Mouse (Mus musculus) kidney, adult 2 months (tissue): ENCODE results near the gene Plppr3. TPM values are rescaled to one million over a fixed set of nuclear protein-coding genes. Genes with fewer than 3 reads are reported as not detected.

Experiments
- DNase-seq: peaks from one replicate; pipeline ENCODE4 v3.0.0; 2021
- H3K27ac ChIP-seq: fragments of 200-500 bp; 2 replicates; pipeline ENCODE4 v1.5.1; 2012; ENCODE audit warnings: low read depth, low read length, control low read depth, inconsistent platforms; ENCODE audit not compliant: insufficient read depth
- H3K27me3 ChIP-seq: fragments of 200-500 bp; replicated peaks from 2 replicates; pipeline ENCODE4 v1.6.1; 2012; ENCODE audit warnings: mild to moderate bottlenecking, moderate library complexity, low read length, inconsistent platforms; ENCODE audit not compliant: control insufficient read depth, insufficient read depth
- H3K36me3 ChIP-seq: fragments of 200-500 bp; 2 replicates; pipeline ENCODE4 v1.6.1; 2012; ENCODE audit warnings: mild to moderate bottlenecking, moderate library complexity, low read length, inconsistent platforms; ENCODE audit not compliant: control insufficient read depth, insufficient read depth
- H3K4me1 ChIP-seq: fragments of 200-500 bp; 2 replicates; pipeline ENCODE4 v1.6.1; 2011; ENCODE audit warnings: low read length; ENCODE audit not compliant: control insufficient read depth, insufficient read depth
- H3K4me3 ChIP-seq: fragments of 200-500 bp; 2 replicates; pipeline ENCODE4 v1.5.1; 2011; ENCODE audit warnings: mild to moderate bottlenecking, low read depth, low read length, control low read depth; ENCODE audit not compliant: insufficient read depth
- CTCF ChIP-seq: fragments of 200-500 bp; conservative IDR thresholded peaks from 2 replicates; pipeline ENCODE4 v1.5.1; 2011; ENCODE audit warnings: low read depth, mild to moderate bottlenecking, control low read depth, low read length, moderate library complexity, mixed read lengths; ENCODE audit not compliant: insufficient read depth, insufficient read length
- POLR2A ChIP-seq: fragments of 200-500 bp; IDR thresholded peaks from one replicate; pipeline ENCODE4 v1.6.1; 2011; ENCODE audit warnings: low read depth, low read length, control low read depth
- WGBS: fragments of 180-500 bp; shearing (Covaris S2); methylation state at CpG from one replicate; pipeline ENCODE4 v1.1.7; 2018; 5-methylcytosine and 5-hydroxymethylcytosine counted together
- polyA plus RNA-seq: library from polyadenylated mRNA; depleted of rRNA; stranded (reverse); fragments of >200 nt; gene quantifications from 2 replicates; pipeline ENCODE4 v1.2.3, GENCODE M21; 2012

The Plppr3 gene
- polyA plus RNA-seq, 1 experiment: 2.7 TPM

DNA sequence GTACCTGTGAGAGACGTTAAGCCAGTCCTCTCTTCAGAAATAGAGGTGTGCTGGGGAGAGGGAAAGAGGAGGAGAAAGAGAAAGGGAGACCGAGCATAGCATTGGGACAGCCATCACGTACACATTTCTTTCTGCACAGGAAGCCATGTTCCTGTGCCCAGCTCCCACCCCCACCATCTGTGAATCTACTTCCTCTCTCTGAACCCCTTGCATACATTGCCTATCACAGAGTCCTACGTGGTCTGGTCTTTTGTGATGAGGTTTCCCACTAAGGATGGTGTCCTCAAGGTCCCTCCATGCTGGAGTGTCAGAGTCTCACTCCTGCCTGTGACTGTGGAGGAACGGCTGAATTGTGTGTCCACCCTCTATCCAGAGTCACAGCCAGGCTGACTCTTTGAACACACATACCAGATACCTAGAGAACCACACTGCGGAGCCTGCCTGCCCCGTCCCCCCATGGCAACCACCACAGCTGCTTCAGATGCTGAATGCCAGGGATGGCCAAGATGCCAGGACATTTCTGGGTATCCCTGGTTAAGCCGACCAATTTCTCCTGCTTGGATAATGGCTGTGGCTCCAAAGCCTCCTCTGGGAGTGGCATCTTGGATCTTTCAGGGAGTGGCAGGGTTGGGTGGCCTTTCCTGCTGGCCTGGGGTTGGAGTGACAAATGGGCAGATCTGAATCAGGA lies 24.3 kb downstream of the Plppr3 start:
- WGBS: 79% methylated on average over 8 of the region's 8 CpGs

GRCm38 (mm10) chr10:79846553-79846952 lies 27.9 kb downstream of the Plppr3 start:
- H3K27ac ChIP-seq: no peak overlapping the region
- H3K4me1 ChIP-seq: peaks cover 3% of the 10 kb centered on the region
- H3K36me3 ChIP-seq: no peaks in the 10 kb centered on the region
- no peak for DNase-seq
- H3K27me3 ChIP-seq: no peaks in the 10 kb centered on the region
- no peak overlapping the region for H3K4me3 ChIP-seq
- WGBS: 67% methylated on average over 5 of the region's 5 CpGs
- no peak for TF ChIP-seq POLR2A
- TF ChIP-seq CTCF: no peak

More for the DNA sequence above, 24.3 kb downstream of the Plppr3 start:
- no peak for DNase-seq
- H3K27me3 ChIP-seq: no peaks in the 10 kb centered on the region
- no peaks in the 10 kb centered on the region for H3K36me3 ChIP-seq
- no peak for TF ChIP-seq POLR2A
- no peak overlapping the region for H3K4me3 ChIP-seq
- H3K27ac ChIP-seq: no peak overlapping the region
- peaks cover 20% of the 10 kb centered on the region for H3K4me1 ChIP-seq

DNA sequence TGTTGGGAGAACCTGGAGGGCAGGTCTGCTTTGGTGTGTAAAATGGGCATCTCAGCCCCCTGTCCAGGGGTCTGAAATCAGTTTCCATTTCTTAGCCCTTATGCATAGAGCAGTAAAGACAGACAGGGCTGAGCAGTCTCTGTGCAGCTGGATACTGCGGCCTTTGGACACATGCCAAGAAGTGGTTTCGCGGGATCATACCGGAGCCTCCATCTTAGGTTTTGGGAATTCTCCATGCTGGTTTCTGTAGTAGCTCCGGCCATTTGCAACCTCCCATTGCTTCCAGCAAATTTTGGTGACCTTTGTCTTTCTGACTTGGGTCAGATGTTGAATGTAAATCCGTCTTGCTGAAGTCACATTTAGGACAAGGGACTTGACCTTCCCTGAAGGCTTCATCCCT lies 31.0 kb downstream of the Plppr3 start:
- no peaks in the 10 kb centered on the region for H3K27me3 ChIP-seq
- H3K27ac ChIP-seq: no peak overlapping the region
- WGBS: 34% methylated on average over 6 of the region's 6 CpGs
- H3K36me3 ChIP-seq: no peaks in the 10 kb centered on the region
- H3K4me1 ChIP-seq: no peaks in the 10 kb centered on the region
- no peak overlapping the region for H3K4me3 ChIP-seq
- TF ChIP-seq POLR2A: no peak
- TF ChIP-seq CTCF: no peak
- DNase-seq: peak; percentile 42

DNA sequence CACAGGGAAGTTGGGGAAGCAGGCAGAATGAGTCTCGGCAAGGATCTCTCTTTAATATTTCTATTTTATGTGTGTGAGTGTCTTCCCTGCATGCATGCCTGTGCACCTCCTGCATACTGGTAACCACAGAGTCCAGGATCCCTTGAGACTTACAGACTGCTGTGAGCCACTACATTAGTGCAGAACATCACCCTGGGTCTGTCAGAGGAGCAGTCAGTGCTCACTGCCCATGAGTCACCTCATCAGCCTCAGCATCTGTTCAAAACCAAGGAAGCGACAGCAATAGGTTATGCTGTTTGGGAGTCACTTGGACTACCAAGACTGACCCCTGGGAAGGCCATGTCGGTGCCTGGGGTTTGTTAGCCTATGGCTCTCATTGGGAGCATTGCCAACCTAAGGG lies 32.1 kb downstream of the Plppr3 start:
- DNase-seq: no peak
- 70% methylated on average over 3 of the region's 3 CpGs for WGBS
- peaks cover 4% of the 10 kb centered on the region; the same call in 1 of the 2 replicates for H3K4me1 ChIP-seq
- H3K4me3 ChIP-seq: no peak overlapping the region
- TF ChIP-seq POLR2A (no peak), CTCF (no peak)
- H3K27ac ChIP-seq: peak overlapping the region; percentile 5
- H3K36me3 ChIP-seq: no peaks in the 10 kb centered on the region
- H3K27me3 ChIP-seq: no peaks in the 10 kb centered on the region

- H3K4me1 ChIP-seq: peaks cover 4% of the 10 kb centered on the region; the same call in 1 of the 2 replicates
- peak; percentile 89 for DNase-seq
- H3K27ac ChIP-seq: peak overlapping the region; percentile 82
- TF ChIP-seq CTCF (no peak), POLR2A (no peak)
- no peaks in the 10 kb centered on the region for H3K27me3 ChIP-seq
- WGBS: 1% methylated on average over 24 of the region's 24 CpGs
- peak overlapping the region; percentile 44 for H3K4me3 ChIP-seq
- no peaks in the 10 kb centered on the region for H3K36me3 ChIP-seq
Measured at GRCm38 (mm10) chr10:79840644-79841551, 33.5 kb downstream of the Plppr3 start.

GRCm38 (mm10) chr10:79840091-79840490 lies 34.3 kb downstream of the Plppr3 start:
- Histone ChIP-seq H3K27ac (peak overlapping the region; percentile 82), H3K4me3 (no peak overlapping the region), H3K27me3 (no peaks in the 10 kb centered on the region), H3K36me3 (no peaks in the 10 kb centered on the region), H3K4me1 (peaks cover 4% of the 10 kb centered on the region; the same call in 1 of the 2 replicates)
- TF ChIP-seq CTCF: no peak
- TF ChIP-seq POLR2A: no peak
- no peak for DNase-seq
- 96% methylated on average over 3 of the region's 3 CpGs for WGBS

GRCm38 (mm10) chr10:79838151-79838550 lies 36.3 kb downstream of the Plppr3 start:
- no peak for TF ChIP-seq CTCF
- no peak for TF ChIP-seq POLR2A
- Histone ChIP-seq H3K4me1 (peaks cover 4% of the 10 kb centered on the region; the same call in 1 of the 2 replicates), H3K27ac (0 out of 2 replicates have a peak overlapping the region, but pooled peaks have one; percentile 36), H3K27me3 (no peaks in the 10 kb centered on the region), H3K4me3 (no peak overlapping the region), H3K36me3 (no peaks in the 10 kb centered on the region)
- 37% methylated on average over 2 of the region's 2 CpGs for WGBS
- peak; percentile 53 for DNase-seq
